Mouse (Mus musculus): Measurements from ENCODE around the gene Tnfaip1.
"Not testable (repeated sequence)": the region's sequence is repeated elsewhere in the genome, so short reads cannot be mapped to it uniquely, and the experiment has no call there.

Tnfaip1 gene

DNA sequence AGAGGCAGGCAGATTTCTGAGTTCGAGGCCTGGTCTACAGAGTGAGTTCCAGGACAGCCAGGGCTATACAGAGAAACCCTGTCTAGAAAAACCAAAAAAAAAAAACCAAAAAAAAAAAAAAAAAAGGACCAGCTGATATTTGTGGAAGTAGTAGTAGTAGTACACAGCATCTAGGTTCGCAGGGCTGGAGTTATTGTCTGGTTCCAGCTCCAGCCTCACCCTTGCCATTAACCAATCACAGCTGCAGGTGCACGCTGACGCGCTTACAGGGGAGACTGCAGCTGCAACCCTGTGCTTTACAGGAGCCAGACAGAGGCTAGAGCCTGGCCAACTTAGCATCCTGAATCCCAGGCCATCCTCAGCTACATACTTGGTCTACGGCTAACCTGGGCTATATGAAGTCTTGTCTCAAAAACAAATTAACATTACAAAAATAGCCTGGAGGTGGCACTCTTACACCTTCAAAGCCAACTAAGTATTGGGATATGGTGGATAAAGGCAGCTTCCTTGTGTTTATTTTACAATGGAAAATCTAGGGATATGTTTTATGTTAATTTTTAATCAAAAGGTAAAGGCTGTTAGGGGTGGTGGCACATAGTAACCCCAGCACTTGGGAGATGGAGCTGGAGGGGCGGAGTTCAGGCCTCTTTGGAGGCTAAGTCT lies 8.4 kb upstream of the Tnfaip1 start:
- in situ Hi-C loops (cut with MboI; ENCODE audit: unreplicated experiment in 2 of 2) = no loop called here

DNA sequence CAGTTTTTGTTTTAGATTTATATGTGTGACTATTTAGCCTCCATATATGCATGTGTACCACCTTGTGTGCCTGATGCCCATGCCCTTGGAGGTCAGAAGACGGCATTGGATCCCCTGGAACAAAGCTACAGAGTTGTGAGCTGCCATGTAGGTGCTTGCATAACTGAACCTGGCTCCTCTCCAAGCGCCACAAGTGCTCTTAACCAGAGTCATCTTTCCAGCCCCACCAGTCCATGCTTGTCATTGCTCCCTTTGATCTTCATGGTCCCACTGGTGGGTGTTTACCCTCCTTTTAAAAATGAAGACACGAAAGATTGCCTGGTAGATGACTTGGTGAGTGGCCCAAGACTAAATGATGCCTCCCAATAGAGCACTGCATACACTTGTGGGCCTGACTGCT lies 4.2 kb upstream of the Tnfaip1 start:
- in situ Hi-C loops (cut with MboI; ENCODE audit: unreplicated experiment in 2 of 2) = no loop called here

DNA sequence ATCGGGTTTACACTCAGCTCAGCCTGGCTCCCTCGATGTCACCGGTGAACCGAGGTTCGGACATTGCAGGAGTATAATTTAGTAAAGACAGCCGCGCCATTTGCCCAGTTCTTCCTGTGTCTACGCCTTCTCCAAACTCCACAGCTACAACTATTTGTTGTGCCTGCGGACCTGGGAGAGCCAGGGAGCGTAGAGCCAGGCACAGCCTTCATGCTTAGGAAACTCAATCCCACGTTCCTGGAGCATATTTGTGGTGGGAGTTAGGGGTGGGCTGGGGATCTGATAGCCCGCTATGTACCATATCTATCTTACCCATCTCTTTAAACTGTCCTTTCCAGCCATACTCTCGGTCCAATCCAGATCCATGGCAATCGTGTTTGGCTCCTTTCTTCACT lies 555 bp upstream of the Tnfaip1 start:
- in situ Hi-C loops (cut with MboI; ENCODE audit: unreplicated experiment in 2 of 2) = no loop called here

DNA sequence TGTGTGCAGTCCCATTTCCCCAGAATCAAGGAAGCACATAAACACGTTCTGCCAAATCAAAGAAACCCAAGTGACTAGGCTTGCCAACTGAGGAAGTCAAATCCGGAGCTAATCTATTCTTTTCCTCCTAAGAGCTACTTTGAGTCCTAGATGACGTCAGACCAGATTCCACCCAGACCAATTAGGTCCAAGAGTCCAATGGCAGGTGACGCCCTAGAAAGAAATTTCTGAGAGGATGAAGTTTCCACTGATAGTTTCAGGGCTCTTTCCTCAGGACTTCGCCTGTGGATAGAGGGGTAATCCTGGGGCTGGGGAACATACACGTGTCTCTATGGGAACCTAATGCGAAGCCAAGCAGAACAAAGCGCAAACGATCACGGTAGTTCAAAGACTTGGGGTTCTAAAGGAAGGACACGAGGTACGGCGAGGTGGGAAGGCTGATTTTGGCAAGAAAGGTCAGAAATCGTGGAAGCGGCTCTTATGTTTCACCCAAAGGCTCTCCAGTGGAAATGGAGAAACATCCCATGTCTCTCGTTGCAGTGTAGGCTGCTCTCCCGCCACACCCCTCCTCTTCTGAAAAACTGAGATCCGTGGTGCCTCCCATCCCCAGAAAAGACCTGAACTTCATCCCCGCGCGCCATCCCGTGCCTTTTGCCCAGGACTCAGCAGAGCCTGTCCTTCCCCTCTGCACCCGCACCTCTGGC lies 604 bp downstream of the Tnfaip1 start:
- in situ Hi-C loops (cut with MboI; ENCODE audit: unreplicated experiment in 2 of 2) = no loop called here

DNA sequence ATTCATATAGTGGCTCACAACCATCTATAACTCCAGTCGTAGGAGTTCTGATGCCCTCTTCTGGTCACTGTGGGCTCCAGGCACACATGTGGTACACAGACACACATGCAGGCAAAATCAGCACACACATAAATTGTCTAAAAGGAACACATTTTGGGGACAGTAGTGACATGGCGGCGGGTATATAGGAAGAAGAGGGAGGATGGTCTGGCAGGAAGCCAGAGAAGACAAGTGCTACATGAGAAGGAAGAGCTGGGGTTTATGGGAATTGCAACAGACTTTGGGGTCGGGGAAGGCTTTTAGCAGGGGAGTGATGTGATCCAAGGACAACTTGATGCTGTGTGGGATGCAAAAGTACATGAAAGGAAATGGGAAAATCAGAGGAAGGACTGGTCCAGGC lies 1.6 kb downstream of the Tnfaip1 start:
- in situ Hi-C loops (cut with MboI; ENCODE audit: unreplicated experiment in 2 of 2) = no loop called here

DNA sequence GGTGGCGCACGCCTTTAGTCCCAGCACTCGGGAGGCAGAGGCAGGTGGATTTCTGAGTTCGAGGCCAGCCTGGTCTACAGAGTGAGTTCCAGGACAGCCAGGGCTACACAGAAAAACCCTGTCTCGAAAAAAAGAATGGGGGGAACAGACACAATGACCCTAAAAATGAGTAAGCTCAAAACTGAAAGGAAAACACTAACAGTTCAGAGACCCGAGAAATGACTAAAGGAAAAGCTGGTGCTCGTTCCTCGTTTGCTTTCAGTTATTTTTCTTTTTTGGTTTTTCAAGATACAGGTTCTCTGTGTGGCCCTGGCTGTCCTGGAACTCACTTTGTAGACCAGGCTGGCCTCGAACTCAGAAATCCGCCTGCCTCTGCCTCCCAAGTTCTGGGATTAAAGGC lies 4.6 kb downstream of the Tnfaip1 start:
- in situ Hi-C loops (cut with MboI; ENCODE audit: unreplicated experiment in 2 of 2) = not testable (repeated sequence)

DNA sequence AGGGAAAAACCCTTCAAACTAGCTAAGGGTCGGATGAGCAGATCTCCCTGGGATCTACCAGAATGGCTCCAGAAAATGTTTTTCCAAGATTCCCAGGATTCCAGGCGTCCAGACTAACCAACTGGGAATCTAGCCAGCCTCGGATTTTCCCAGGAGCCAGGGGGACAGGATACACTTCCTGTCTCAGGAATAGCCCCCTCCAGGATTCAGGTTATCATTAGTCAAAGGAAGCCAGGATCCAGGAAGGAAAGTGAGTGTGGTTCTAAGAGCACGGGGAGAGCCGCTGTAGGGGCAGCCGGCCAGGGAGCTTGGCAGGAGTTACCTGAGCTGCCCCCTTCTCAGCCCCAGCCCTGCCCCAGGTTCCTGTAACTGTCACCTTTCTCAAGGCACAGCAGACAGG lies 5.1 kb downstream of the Tnfaip1 start:
- in situ Hi-C loops (cut with MboI; ENCODE audit: unreplicated experiment in 2 of 2) = no loop called here

DNA sequence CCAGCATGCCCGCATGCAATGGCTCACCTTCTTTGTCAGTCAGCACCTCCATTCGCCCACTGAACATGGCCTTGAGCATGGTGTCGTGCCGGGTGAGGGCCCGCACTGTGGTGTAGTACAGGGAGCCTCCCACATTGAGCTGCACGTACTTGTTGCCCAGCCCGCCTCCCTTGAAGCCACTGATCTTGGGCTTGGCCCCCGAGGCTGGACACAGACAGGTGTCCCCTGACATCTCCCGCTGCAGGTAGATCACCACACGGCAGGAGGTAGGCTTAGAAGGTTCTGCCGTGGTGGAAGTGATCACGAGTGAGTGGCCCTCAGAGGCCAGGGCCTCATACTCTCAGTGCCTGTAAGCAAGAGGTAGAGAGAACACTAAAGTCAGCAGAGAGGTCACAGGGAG lies 6.1 kb downstream of the Tnfaip1 start:
- in situ Hi-C loops (cut with MboI; ENCODE audit: unreplicated experiment in 2 of 2) = no loop called here

DNA sequence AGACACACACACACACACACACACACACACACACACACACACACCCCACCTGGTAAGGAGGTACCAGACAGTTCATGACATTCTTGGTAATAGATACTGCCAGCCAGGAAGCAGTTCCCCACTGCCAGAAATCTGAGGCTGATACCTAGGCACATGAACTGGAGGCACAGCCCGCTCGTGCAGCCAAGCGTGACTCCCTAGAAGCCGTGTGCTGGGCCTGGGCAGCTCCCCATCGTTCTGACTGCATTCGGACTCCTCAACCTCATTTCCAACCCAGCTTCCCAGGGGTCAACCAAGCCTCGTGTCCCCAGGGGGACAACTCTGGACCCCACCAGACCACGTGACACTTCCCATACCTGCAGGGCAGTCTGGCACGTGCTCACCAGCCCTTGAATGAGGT lies 7.4 kb downstream of the Tnfaip1 start:
- in situ Hi-C loops (cut with MboI; ENCODE audit: unreplicated experiment in 2 of 2) = no loop called here

DNA sequence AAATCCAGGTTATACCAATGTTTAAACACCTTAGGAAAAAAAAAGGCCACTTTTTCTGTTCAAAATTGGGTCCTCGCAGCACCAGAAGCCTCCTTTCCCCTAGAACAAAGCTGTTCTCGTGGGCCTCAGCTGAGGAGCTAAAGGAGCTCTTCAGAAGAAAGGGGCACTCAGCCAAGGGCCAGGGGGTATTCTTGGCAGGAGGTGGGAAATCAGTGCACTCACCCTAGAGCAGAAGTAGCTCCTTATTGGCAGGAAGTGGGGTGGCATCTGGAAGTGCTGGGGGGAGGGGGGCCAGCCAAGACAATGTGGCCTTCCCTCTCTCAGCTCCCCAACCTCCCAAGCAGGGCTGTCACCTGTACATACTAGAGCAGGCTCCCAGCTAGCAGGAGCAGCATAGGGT lies 11.3 kb downstream of the Tnfaip1 start:
- in situ Hi-C loops (cut with MboI; ENCODE audit: unreplicated experiment in 2 of 2) = no loop called here

DNA sequence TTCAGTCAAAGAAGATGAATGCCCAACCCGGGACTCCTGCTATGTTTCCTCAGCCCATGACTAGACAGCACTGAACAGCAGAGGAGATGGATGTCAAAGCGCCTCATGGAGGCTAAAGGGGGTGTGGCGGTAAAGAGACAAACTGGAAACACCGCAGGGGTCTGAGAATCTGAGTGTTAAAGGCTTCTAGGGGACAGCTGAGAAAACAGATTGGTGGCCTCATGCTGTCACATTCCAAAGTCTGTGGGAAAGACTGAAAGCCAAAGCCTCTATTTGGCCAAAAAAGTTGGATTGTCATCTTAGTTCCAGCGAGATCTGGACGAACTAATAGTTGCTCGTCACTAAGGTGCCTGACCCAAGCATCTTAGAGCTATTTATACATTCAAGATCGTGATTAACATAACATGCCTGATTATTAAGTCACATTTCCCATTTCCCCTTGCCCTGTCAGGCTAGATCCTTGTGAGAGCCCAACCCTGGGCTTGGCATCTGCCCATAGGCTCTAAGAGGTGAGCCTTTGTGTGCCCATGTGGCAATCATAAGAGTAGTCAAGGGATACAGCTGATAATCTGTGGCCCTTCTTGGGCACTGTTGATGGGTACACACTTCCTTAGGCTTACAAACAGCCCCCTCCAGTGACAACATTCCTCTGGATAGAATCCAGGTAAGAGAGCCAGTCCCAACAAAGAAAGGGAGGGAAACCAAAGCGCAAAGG lies 12.7 kb downstream of the Tnfaip1 start:
- in situ Hi-C loops (cut with MboI; ENCODE audit: unreplicated experiment in 2 of 2) = no loop called here

DNA sequence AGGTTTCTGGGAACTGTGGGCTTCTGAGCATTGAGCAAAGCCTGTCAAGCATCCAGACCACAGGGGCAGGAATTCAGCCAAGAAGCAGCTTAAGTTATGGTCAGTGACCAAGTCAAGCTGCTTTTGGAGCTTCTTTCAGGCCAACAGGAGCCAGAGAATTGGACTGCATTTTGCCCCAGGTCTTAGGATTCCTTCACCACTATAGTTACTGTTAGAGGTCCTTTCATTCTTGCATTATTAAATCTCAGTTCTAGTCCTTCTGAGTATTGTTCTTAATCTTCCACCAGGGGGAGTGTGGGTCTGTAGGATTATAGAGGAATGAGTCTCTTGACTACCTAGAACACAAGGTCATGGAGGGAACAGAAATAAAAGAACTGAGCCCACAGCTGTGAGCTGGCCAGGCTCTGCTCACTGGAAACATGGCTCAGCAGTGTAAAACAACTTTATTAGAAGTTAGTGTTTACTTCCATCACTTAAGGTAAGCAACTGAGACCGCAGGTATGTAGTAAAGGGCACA lies 13.6 kb downstream of the Tnfaip1 start:
- in situ Hi-C loops (cut with MboI; ENCODE audit: unreplicated experiment in 2 of 2) = no loop called here

DNA sequence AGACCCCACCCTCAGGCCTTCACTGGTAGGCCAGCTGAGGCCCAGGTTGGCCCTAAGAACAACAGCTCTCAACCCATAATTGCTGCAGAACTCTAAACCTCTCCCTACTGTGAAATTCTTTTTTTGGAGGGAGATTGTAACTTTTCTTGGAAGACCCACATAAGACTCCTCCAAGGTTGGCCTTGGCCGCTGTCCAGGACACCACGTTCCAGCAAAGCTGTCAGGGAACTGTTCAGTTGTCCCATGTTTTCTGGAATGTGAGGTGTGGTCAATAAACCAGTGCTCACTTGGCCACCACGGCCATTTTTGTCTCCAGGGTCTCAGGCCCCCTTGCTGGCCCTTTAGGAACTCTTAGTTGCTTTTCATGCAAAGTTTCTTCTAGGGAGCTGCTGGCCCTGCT lies 14.3 kb downstream of the Tnfaip1 start:
- in situ Hi-C loops (cut with MboI; ENCODE audit: unreplicated experiment in 2 of 2) = no loop called here

DNA sequence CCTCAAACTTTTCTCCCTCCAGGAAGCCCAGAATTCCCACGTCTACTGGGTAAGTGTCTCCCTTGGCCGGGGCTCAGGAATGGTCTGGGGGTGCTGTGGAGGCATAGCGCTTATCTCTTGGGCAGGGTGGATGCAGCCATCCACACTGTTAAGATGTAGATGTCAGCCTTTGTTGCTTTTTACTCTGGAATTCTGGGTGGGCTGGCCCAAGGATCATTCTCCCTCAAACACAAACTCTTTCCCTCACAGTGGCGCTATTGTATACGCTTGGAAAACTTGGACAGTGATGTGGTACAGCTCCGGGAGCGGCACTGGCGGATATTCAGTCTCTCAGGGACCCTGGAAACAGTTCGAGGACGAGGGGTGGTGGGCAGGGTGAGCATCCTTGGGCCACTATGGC lies 17.2 kb downstream of the Tnfaip1 start:
- in situ Hi-C loops (cut with MboI; ENCODE audit: unreplicated experiment in 2 of 2) = no loop called here

DNA sequence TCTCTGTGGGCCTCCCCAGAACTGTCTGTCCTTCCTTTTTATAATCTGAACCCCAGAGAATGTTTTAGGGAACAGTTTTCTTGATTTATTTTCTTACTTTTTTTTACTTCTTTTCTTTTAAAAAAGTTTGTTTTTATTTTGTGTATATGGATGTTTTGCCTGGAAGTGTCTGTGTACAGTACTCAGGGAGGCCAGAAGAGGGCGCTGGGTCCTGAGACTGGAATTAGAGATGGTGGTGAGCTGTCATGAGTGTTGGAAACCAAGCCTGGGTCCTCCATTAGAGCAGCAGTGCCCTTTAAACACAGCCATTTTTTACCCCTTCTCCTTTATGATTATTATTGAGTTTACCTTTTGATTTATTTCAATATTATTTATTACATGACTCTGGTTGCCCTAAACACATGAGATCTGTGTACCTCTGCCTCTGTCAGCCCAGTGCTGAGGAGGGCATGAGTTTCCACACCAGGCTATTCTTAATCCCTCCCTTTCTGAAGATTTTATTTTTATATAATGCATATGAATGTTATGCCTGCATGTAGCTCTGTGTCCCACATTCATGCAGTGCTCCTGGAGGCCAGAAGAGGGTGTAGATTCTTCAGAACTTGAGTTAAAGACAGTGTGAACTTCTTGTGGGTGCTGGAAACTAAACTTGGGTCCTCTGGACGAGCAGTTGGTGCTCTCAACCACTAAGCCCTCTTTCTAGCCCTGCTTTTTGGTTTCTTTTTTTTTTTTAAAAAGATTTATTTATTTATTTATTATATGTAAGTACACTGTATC lies 20.4 kb downstream of the Tnfaip1 start:
- in situ Hi-C loops (cut with MboI; ENCODE audit: unreplicated experiment in 2 of 2) = no loop called here

DNA sequence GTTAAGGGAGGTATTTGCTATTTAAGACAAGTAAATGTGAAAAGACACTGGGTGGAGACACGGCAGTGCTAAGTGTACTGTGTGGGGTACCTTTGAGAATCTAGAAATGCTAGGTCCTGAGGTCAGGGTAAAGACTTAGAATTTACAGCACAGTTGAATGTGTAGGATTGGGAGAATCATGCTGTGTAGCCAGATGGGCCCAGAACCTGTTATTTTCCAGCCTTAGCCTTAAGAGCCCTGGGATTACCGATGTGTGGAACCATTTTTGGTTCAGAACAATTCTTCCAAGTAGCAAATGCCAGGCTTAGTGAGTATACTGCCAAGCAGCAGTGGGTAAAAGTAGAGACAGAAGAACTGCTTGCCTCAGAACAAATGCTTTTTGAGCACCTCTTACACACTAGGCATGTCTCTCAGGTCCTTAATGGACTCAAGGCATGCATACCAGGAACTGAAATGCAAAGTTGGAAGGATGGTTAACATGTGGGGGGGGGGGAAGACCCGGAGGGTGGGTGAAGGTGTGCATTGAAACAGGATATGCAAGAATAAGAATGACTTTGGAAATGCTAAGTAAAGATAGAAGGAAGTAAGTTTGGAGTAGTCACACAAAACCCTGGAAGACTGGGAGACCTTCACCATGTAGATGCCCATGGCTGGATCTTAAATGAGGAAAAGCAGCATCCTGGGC lies 22.9 kb downstream of the Tnfaip1 start:
- in situ Hi-C loops (cut with MboI; ENCODE audit: unreplicated experiment in 2 of 2) = no loop called here

DNA sequence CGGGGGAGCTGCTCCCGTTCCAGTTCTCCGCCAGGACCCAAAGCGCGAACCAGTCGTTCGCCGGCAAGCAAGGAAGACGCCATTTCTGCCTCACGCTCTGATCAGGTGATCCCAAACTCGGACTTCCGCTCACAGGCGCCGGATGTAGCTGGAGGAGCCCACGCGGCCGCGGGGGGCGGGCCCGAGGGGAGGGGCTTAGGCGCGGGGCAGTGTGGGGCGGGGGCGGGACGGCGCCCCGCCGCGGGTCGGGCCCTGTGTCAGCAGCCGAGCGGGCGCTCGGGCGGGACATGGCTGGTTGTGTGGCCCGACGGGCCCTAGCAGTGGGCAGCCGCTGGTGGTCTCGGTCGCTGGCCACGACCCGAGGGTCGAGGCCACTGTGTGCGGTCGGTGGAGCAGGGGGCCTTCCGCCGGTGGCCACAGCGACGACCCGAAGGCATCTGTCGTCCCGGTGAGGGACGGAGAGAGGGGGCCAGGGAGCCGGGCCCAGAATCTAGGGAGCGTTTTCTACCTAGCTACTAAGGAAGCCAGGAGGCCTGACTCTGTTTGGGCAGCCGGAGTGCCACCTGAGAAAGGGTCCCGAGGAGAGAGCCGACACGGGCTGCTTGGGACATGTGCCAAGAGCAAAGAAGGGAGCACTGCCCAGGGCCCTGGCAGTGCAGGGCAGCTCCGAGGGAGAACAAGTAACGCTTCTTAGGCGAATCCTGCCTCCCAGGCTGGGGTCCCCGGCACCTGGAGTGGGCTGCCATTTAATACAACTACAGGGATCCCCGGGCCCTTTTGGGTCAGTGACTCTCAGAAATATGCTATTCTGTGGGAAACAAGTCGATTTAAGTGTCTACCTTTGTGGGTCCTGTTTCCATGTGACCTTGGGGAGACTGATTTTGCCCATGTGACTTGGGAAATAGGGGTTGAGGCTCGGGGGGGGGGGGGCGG lies 23.8 kb downstream of the Tnfaip1 start, which contains the start of the genes Tmem199 and Poldip2:
Tmem199 (minus strand) TSS at position 148 of the 933 bp plus-strand sequence.
Poldip2 (plus strand) TSS at position 169 of the 933 bp plus-strand sequence.
- in situ Hi-C loops (cut with MboI; ENCODE audit: unreplicated experiment in 2 of 2) = no loop called here

DNA sequence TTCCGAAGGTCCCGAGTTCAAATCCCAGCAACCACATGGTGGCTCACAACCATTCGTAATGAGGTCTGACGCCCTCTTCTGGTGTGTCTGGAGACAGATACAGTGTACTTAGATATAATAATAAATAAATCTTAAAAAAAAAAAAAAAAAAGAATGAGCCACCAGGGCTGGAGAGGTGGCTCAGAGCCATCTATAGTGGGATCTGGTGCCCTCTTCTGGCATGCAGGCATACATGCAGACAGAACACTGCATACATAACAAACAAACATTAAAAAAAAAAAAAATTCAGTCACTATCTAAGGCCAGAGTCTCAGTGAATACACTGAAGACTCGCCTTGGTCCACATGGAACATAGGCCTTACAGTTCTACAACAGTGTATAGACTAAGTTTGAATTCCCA lies 27.0 kb downstream of the Tnfaip1 start:
- in situ Hi-C loops (cut with MboI; ENCODE audit: unreplicated experiment in 2 of 2) = no loop called here

DNA sequence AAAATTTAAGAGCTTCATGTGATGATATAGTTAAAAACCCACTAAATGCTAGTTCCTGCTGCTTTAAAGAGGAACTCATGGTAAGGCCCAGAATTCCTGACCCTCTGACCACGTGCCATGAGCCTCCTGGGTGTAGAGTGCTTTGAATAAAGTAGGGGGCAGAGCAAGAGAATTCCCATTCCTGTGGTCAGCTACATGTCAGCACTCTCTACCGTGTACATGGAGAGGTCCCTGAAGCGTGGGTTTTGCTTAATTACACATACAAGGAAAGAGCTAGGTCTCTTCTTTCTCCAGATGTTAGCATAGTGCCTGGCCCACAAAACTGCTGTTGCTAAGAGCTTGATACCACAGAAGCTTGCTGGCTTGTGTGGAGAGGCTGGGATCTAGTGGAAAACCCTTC lies 30.7 kb downstream of the Tnfaip1 start:
- in situ Hi-C loops (cut with MboI; ENCODE audit: unreplicated experiment in 2 of 2) = no loop called here

Measured in v-Abl transformed pro-B cells (cell line).